Mouse (Mus musculus) kidney, adult 9 months (tissue): Measurements from ENCODE around the gene Uck2.

Source experiments
- DNase-seq: peaks from one replicate; pipeline ENCODE4 v3.0.0; 2022

The Uck2 gene

DNA sequence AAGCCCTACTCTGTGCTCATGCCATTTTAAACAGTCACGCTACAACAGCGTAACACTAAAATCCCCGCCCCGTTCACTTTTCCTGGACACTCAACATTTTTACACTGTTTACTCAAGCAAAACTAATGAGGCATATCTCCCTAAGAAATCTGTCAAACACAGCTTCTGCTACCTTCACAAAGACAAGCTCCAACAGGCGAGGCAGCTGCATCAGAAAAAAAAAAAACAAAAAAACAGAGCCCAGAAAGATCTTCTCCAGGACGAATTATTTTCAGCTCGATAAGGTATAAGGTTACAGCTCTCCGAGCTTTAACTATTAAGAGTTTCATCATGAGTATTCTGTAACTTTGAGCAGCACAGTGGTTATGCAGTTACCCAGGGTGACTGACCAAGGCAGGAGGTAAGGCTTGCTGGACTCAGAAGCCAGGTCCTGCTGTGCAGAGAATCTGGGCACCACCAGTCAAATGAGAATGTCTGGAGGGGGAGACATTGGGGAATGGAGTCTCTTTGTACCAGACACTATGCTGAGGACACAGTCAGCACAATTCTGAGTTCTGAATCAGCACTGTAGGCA lies 79.9 kb downstream of the Uck2 start:
- no peak for DNase-seq

DNA sequence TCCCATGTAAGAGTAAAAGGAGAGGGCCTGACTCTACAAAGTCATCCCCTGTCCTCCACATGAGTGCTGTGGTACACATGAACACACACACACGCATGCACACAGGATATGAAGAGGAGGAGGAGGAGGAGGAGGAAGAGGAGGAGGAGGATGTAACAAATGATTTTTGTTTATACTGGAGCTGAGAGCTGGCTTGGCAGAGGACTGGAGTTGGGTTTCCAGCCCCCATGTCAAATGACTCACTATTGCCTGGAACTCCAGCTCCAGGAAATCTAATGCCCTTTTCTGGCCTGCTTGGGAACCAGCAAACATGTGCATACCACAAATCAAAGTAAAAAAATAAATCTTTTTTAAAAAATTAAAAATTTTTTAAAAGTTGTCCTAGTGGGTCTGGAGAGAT lies 80.7 kb downstream of the Uck2 start:
- no peak for DNase-seq

DNA sequence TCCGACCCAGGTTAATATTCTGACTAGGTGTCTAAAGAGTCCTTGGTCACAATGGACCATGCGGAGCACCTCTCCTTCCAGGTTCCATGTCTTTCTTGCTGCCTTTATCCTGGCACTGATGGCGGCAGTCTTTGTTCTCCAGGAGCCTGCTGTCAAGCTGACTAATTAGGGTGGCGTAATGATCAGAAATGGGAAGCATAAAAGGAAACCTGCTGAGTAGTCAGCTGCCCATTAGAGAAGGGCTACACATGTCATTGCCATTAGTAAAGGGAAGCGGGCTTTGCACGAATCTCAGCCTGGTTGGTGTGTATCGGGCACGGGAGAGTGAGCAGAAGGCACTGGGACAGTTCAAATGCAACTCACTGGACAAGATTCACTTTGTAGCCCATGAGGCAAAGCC lies 90.4 kb downstream of the Uck2 start:
- no peak for DNase-seq

DNA sequence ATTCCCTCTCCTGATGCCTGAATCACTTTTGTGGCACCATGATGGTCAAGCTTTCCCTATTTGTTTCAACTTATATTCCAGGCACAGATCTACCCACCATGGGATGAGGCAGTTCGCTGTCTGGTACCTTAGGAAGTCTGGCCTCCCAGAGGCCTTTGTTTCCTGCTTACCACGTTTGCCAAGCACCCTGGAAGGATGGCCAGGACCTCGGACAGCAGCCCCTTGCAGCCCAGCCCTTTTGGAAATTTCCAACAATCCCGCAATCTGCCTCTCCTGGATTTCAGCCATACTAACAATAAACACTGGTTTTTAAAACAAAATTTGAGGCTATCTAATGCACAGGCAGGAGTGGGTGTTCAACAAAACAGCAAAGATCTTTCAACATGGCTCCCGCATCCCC lies 97.3 kb downstream of the Uck2 start:
- no peak for DNase-seq

DNA sequence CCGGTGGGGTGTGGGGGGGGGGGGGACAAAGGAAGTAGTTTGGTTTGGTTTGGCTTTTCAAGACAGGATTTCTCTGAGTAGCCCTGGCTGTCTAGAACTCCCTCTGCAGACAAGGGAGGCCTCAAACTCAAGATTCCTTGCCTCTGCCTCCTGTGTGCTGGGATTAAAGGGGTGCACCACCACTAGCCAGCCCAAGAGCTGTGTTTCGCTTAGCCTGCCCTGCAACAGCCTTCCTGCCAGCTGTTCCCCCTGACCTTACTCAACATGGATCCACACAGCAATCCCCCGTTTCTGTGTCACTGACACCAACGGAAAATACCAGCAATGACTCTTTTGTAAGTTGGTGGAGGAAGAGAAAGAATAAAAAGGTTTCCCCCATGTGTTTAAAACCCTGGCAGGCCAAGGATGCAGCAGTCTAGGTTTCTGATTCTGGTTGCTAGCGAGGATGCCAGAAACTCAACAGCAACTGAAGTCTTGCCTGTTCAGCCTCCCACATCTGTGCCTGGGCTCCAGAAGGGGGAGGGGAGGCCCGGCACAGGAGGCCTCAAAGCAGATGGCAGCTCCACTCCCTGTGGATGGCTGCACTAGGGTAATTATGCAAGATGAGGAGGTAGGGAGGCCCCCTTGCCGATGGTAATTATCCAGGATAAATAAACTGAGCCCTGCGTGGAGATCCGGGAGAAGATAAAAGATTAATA lies 103.1 kb downstream of the Uck2 start:
- DNase-seq = no peak
